30 mouse cellular contexts compared by ENCODE assay signal in the genomic region with DNA sequence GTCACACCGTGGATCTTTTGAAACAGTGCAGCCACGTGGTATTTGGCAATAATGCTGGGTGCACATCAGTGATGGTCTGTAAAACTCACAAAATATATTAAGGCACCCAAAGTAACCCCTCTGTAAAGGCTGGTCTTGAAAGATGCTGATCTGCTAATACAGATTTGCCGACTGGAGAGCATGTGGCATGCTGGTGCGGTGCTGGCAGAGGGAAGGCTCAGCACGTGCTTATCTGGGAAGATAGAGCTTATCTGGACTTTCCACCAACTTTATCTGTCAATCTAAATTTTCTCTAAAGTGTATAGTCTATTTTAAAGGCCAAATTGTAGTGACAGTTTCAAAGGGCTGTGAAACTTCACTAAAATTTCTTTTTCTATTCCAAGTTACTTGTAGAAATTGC. TPM values are rescaled to one million over a fixed set of nuclear protein-coding genes. Genes with fewer than 3 reads are reported as not detected.
DNase-seq lines count a peak whose midpoint lies in the region; ATAC-seq and TF ChIP-seq lines count a peak whose summit lies in the region.
"Had no signal": no experiment of that assay in that cellular context is flagged by ENCODE, and none has a peak within 500 bp of the region (broad histone marks: within the 10 kb centered on the region; RNA-seq: fewer than 3 reads in every experiment).

No protein-coding gene starts in this region.

- no peak for TF ChIP-seq CTCF in G1E (IDR thresholded peaks at IDR 0.05; ENCODE audit: low read depth, low read length)

- DNase-seq in heart, adult 18-20 months = no peak
- peak; percentile 13 for DNase-seq in G1E (ENCODE audit: low spot score)
- DNase-seq in liver, embryonic 13.5 days = no peak
- DNase-seq in Muller cell, postnatal 12 days (ENCODE audit: inconsistent ontology term) = no peak
- DNase-seq: adrenal gland, adult 8-10 months; adrenal gland, postnatal 25 days; cerebellum, adult 18-20 months; cerebellum, adult 9-10 months; cerebellum, postnatal 14 days; gastrocnemius, postnatal 25 days; heart, adult 2 months had no signal

- H3K4me2 ChIP-seq in heart, embryonic 12.5 days = no peak overlapping the region
- H3K4me2 ChIP-seq in liver, embryonic 13.5 days = no peak overlapping the region
- no peak overlapping the region for H3K4me2 ChIP-seq in liver, embryonic 16.5 days (ENCODE audit: low read depth, low read length)
- H3K4me2 ChIP-seq: embryonic facial prominence, embryonic 12.5 days; embryonic facial prominence, embryonic 15.5 days; forebrain, embryonic 12.5 days; forebrain, embryonic 15.5 days; hindbrain, embryonic 12.5 days; hindbrain, embryonic 15.5 days had no signal

- no peak overlapping the region for H3K27ac ChIP-seq in heart, embryonic 12.5 days (ENCODE audit: poor library complexity, severe bottlenecking)
- H3K27ac ChIP-seq in liver, embryonic 13.5 days = peak overlapping the region; percentile 65
- peak overlapping the region; percentile 34 for H3K27ac ChIP-seq in liver, embryonic 16.5 days (ENCODE audit: low read length)
- H3K27ac ChIP-seq: embryonic facial prominence, embryonic 12.5 days; embryonic facial prominence, embryonic 15.5 days; forebrain, embryonic 12.5 days; forebrain, embryonic 15.5 days; heart, adult 2 months; heart, embryonic 10.5 days; hindbrain, embryonic 12.5 days; hindbrain, embryonic 15.5 days had no signal

- ATAC-seq in heart, embryonic 12.5 days (ENCODE audit: insufficient number of reproducible peaks, low FRiP score) = peak; percentile 18; the same call in 1 of the 2 replicates
- ATAC-seq in G1E (ENCODE audit: extremely low read depth, insufficient number of reproducible peaks, low FRiP score, poor library complexity, severe bottlenecking) = peak; percentile 68
- no peak for ATAC-seq in liver, embryonic 13.5 days (ENCODE audit: low read depth)
- no peak for ATAC-seq in liver, embryonic 16.5 days (ENCODE audit: low read depth)
- no peak for ATAC-seq in megakaryocyte progenitor cell, adult 5-6 weeks (replicated peaks; ENCODE audit: poor library complexity)
- ATAC-seq: activated CD4-positive, CD25-positive, alpha-beta regulatory T cell, adult 4 months; forebrain, embryonic 15.5 days had no signal

- H3K4me1 ChIP-seq in heart, embryonic 12.5 days (replicated peaks) = 0 out of 2 replicates have a peak, but pooled peaks cover 2% of the 10 kb centered on the region
- H3K4me1 ChIP-seq in G1E (ENCODE audit: insufficient read depth, low read depth, low read length) = peaks cover 64% of the 10 kb centered on the region
- peaks cover 48% of the 10 kb centered on the region for H3K4me1 ChIP-seq in liver, embryonic 13.5 days (replicated peaks)
- H3K4me1 ChIP-seq in liver, embryonic 16.5 days (ENCODE audit: control insufficient read depth, low read depth, low read length) = peaks cover 29% of the 10 kb centered on the region
- H3K4me1 ChIP-seq: embryonic facial prominence, embryonic 12.5 days; embryonic facial prominence, embryonic 15.5 days; forebrain, embryonic 12.5 days; forebrain, embryonic 15.5 days; heart, embryonic 10.5 days; hindbrain, embryonic 12.5 days; hindbrain, embryonic 15.5 days had no signal

- no peak overlapping the region for H3K4me3 ChIP-seq in heart, embryonic 12.5 days
- H3K4me3 ChIP-seq in G1E (ENCODE audit: low read depth, low read length) = peak overlapping the region; percentile 23; the same call in 1 of the 2 replicates
- H3K4me3 ChIP-seq in liver, embryonic 13.5 days (replicated peaks) = no peak overlapping the region
- H3K4me3 ChIP-seq in liver, embryonic 16.5 days (ENCODE audit: low read depth, low read length) = no peak overlapping the region
- H3K4me3 ChIP-seq: embryonic facial prominence, embryonic 12.5 days; embryonic facial prominence, embryonic 15.5 days; forebrain, embryonic 12.5 days; forebrain, embryonic 15.5 days; heart, adult 2 months; heart, embryonic 10.5 days; hindbrain, embryonic 12.5 days; hindbrain, embryonic 15.5 days had no signal

- no peaks in the 10 kb centered on the region for H3K27me3 ChIP-seq in heart, embryonic 12.5 days (replicated peaks)
- no peaks in the 10 kb centered on the region for H3K27me3 ChIP-seq in G1E (ENCODE audit: insufficient read depth, low read length)
- no peaks in the 10 kb centered on the region for H3K27me3 ChIP-seq in liver, embryonic 13.5 days
- H3K27me3 ChIP-seq in liver, embryonic 16.5 days (ENCODE audit: control insufficient read depth, insufficient read depth, low read depth, low read length) = no peaks in the 10 kb centered on the region
- H3K27me3 ChIP-seq: embryonic facial prominence, embryonic 12.5 days; embryonic facial prominence, embryonic 15.5 days; forebrain, embryonic 12.5 days; forebrain, embryonic 15.5 days; hindbrain, embryonic 12.5 days; hindbrain, embryonic 15.5 days had no signal

- no peaks in the 10 kb centered on the region for H3K9me3 ChIP-seq in heart, embryonic 12.5 days (replicated peaks)
- no peaks in the 10 kb centered on the region for H3K9me3 ChIP-seq in G1E (replicated peaks)
- no peaks in the 10 kb centered on the region for H3K9me3 ChIP-seq in liver, embryonic 13.5 days (replicated peaks)
- no peaks in the 10 kb centered on the region for H3K9me3 ChIP-seq in liver, embryonic 16.5 days (replicated peaks; ENCODE audit: control insufficient read depth, low read length)
- H3K9me3 ChIP-seq: embryonic facial prominence, embryonic 12.5 days; embryonic facial prominence, embryonic 15.5 days; forebrain, embryonic 12.5 days; forebrain, embryonic 15.5 days; heart, embryonic 10.5 days; hindbrain, embryonic 12.5 days; hindbrain, embryonic 15.5 days had no signal

- H3K9ac ChIP-seq in heart, embryonic 12.5 days = no peak overlapping the region
- no peak overlapping the region for H3K9ac ChIP-seq in liver, embryonic 13.5 days
- H3K9ac ChIP-seq in liver, embryonic 16.5 days (ENCODE audit: low read depth, low read length) = no peak overlapping the region
- H3K9ac ChIP-seq: embryonic facial prominence, embryonic 12.5 days; embryonic facial prominence, embryonic 15.5 days; forebrain, embryonic 12.5 days; forebrain, embryonic 15.5 days; hindbrain, embryonic 12.5 days; hindbrain, embryonic 15.5 days had no signal

- H3K36me3 ChIP-seq in heart, embryonic 12.5 days = no peaks in the 10 kb centered on the region
- H3K36me3 ChIP-seq in G1E (replicated peaks) = no peaks in the 10 kb centered on the region
- H3K36me3 ChIP-seq in liver, embryonic 13.5 days = no peaks in the 10 kb centered on the region
- no peaks in the 10 kb centered on the region for H3K36me3 ChIP-seq in liver, embryonic 16.5 days (ENCODE audit: control insufficient read depth, insufficient read depth)
- H3K36me3 ChIP-seq: embryonic facial prominence, embryonic 12.5 days; embryonic facial prominence, embryonic 15.5 days; forebrain, embryonic 12.5 days; forebrain, embryonic 15.5 days; heart, embryonic 10.5 days; hindbrain, embryonic 12.5 days; hindbrain, embryonic 15.5 days had no signal

- 22% methylated on average over 5 of the region's 5 CpGs for WGBS in heart, embryonic 12.5 days
- 20% methylated on average over 5 of the region's 5 CpGs for WGBS in liver, embryonic 13.5 days (ENCODE audit: insufficient replicate concordance)
- WGBS in liver, embryonic 16.5 days (ENCODE audit: insufficient replicate concordance) = 15% methylated on average over 5 of the region's 5 CpGs

RNA-seq across cellular contexts. Expression of gene Nat3, which starts 48.7 kb away (rescaled TPM):
- not detected in 2 replicates for polyA plus RNA-seq in heart, embryonic 12.5 days (2016; fragmentation: Nextera tagmentation; extraction: Ambion mirVana)
- total RNA-seq in heart, adult 18-20 months (2021) = not detected
- total RNA-seq in G1E (2014; fragmentation: Nextera tagmentation) = not detected in 2 replicates
- total RNA-seq in G1E (2017) = not detected in 2 replicates
- polyA plus RNA-seq in G1E (2012) = not detected in 2 replicates
- polyA plus RNA-seq in liver, embryonic 13.5 days (2015; fragmentation: Nextera tagmentation; extraction: Ambion mirVana) = not detected in 2 replicates
- not detected in 2 replicates for polyA plus RNA-seq in liver, embryonic 16.5 days (2015; fragmentation: Nextera tagmentation; extraction: Ambion mirVana)
- not detected in 2 replicates for total RNA-seq in megakaryocyte progenitor cell, adult 5-6 weeks (2015)
- total RNA-seq in megakaryocyte progenitor cell, adult 5-6 weeks (2017) = not detected in 2 replicates
- total RNA-seq: adrenal gland, adult 8-10 months; adrenal gland, postnatal 25 days; common myeloid progenitor, adult 5-6 weeks; ES-E14; gastrocnemius, adult 8-10 months; gastrocnemius, postnatal 25 days; heart, adult 2 months; heart, postnatal 25 days; hematopoietic stem cell, adult 5-6 weeks had no signal
- polyA plus RNA-seq: activated CD4-positive, CD25-positive, alpha-beta regulatory T cell, adult 4 months; brain, embryonic 14.5 days; embryonic facial prominence, embryonic 12.5 days; embryonic facial prominence, embryonic 15.5 days; forebrain, embryonic 12.5 days; forebrain, embryonic 15.5 days; gonadal fat pad, adult 2 months; heart, adult 2 months; heart, embryonic 10.5 days; heart, embryonic 14.5 days; hindbrain, embryonic 12.5 days; hindbrain, embryonic 15.5 days had no signal

Comparison
In these comparisons a context has a peak if more than half of its experiments do, and no peak if none do; other contexts are left out.
1. ATAC-seq: peak in heart, embryonic 12.5 days (single experiment) and G1E (single experiment); none in liver, embryonic 13.5 days (single experiment), liver, embryonic 16.5 days (single experiment) and megakaryocyte progenitor cell, adult 5-6 weeks (single experiment).